Mouse (Mus musculus): ENCODE data around the gene 4933430I17Rik. TPM values are rescaled to one million over a fixed set of nuclear protein-coding genes. Genes with fewer than 3 reads are reported as not detected.

Gene 4933430I17Rik
- total and polyA plus RNA-seq, 3 experiments, result 0.05 to 0.27 TPM; not detected in 1

DNA sequence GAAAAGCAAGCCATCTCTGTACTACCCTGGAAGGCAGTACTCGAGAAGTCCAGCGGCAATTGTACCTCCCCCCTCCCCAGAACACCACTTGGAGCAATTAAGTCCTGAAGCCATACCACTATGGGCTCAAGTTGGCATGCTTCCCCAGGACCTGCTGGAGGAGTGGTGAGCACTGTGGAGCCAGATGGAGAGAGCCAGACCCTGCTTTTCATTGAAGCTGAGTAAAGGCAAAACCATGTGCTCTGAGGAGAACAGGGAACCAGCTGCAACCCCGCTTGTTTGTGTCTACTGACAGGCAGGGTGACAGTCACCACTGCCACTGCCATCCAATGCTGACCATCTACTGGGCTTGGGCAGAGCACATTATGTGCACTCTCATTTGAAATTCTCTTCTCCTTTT is 16.6 kb downstream of the 4933430I17Rik start:
- Histone ChIP-seq H3K9me3 (replicated peaks) (no peaks in the 10 kb centered on the region), H3K27me3 (ENCODE audit: insufficient read depth, low read length) (peaks cover 4% of the 10 kb centered on the region), H3K4me1 (ENCODE audit: insufficient read depth, low read depth, low read length) (no peaks in the 10 kb centered on the region), H3K4me3 (ENCODE audit: low read depth, low read length) (no peak overlapping the region), H3K36me3 (replicated peaks) (no peaks in the 10 kb centered on the region)
- ATAC-seq (ENCODE audit: extremely low read depth, insufficient number of reproducible peaks, low FRiP score, poor library complexity, severe bottlenecking), result no peak
- TF ChIP-seq CTCF (IDR thresholded peaks at IDR 0.05; ENCODE audit: low read depth, low read length), result no peak
- DNase-seq (ENCODE audit: low spot score), result no peak

DNA sequence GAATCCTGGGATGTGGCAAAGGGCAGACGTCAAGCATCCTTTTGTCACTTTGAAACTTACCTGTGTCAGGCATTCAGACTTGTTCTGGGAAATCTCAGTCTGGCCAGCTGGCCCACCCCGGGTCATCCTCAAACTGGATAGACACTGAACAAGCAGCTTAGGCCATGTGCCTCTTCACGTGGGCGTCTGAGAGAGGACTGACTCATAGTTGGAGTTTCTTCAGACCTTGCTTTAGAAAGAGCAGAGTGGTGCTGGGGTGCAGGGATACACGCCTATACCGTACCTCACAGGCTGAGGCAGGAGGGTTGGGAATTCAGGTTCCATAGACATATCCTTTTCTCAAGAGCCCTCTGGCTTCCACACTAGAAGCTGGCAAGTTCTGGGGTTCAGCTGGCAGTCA is 18.6 kb downstream of the 4933430I17Rik start:
- Histone ChIP-seq H3K9me3 (replicated peaks) (no peaks in the 10 kb centered on the region), H3K4me1 (ENCODE audit: insufficient read depth, low read depth, low read length) (no peaks in the 10 kb centered on the region), H3K36me3 (replicated peaks) (no peaks in the 10 kb centered on the region), H3K4me3 (ENCODE audit: low read depth, low read length) (no peak overlapping the region), H3K27me3 (ENCODE audit: insufficient read depth, low read length) (peaks cover 4% of the 10 kb centered on the region)
- DNase-seq (ENCODE audit: low spot score) (no peak), ATAC-seq (ENCODE audit: extremely low read depth, insufficient number of reproducible peaks, low FRiP score, poor library complexity, severe bottlenecking) (no peak)
- TF ChIP-seq TAL1 (conservative IDR thresholded peaks at IDR 0.05; ENCODE audit: low read depth, low read length) (no peak), CTCF (IDR thresholded peaks at IDR 0.05; ENCODE audit: low read depth, low read length) (no peak), GATA1 (IDR thresholded peaks at IDR 0.05; ENCODE audit: borderline replicate concordance, low read length) (no peak), GATA2 (IDR thresholded peaks at IDR 0.05; ENCODE audit: borderline replicate concordance, low read depth, low read length) (no peak)

DNA sequence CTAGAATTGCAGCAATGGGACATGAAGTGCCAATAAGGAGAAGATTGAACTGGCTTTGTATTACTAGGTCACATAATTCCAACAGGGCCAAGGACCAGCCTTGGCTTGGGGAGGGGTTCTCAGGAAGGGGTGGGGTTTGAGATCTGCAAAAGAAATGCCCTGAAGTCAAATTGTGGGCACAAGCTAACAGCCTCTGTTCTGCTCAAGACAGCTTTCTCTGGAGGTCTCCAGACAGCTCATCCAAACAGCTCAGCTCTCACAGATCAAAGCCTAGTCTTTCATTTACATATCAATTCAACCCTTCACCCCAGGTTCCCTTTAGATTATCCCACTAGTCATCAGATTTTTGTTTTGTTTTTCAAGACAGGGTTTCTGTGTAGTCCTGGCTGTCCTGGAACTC is 19.6 kb downstream of the 4933430I17Rik start:
- Histone ChIP-seq H3K27me3 (ENCODE audit: insufficient read depth, low read length) (peaks cover 4% of the 10 kb centered on the region), H3K36me3 (replicated peaks) (no peaks in the 10 kb centered on the region), H3K4me3 (ENCODE audit: low read depth, low read length) (no peak overlapping the region), H3K4me1 (ENCODE audit: insufficient read depth, low read depth, low read length) (no peaks in the 10 kb centered on the region), H3K9me3 (replicated peaks) (no peaks in the 10 kb centered on the region)
- no peak for ATAC-seq (ENCODE audit: extremely low read depth, insufficient number of reproducible peaks, low FRiP score, poor library complexity, severe bottlenecking)
- no peak for TF ChIP-seq POLR2AphosphoS5 (IDR thresholded peaks at IDR 0.05; ENCODE audit: insufficient replicate concordance, low read depth, low read length)
- no peak for TF ChIP-seq CTCF (IDR thresholded peaks at IDR 0.05; ENCODE audit: low read depth, low read length)
- TF ChIP-seq GATA2 (IDR thresholded peaks at IDR 0.05; ENCODE audit: borderline replicate concordance, low read depth, low read length), result no peak
- TF ChIP-seq TAL1 (conservative IDR thresholded peaks at IDR 0.05; ENCODE audit: low read depth, low read length), result no peak
- TF ChIP-seq GATA1 (IDR thresholded peaks at IDR 0.05; ENCODE audit: borderline replicate concordance, low read length), result no peak
- DNase-seq (ENCODE audit: low spot score), result no peak

DNA sequence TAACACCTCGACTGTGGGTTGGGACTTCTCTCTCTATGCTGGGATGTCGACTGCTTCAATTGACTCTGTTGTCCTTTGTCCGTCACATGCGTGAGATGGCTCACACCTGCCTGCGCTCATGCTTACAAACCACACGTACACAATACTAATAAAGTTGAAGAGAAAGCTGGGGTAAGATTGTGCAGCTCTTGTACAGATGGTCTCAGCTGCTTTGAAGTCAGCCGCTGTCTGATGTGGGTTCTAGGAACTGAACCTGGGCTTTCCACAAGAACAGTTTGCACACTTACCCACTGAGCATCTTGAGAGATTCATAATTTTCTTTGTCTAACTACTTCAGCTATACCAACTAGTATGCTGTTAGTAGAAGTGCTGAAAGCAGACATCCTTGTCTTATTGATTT is 26.8 kb downstream of the 4933430I17Rik start:
- TF ChIP-seq CTCF (IDR thresholded peaks at IDR 0.05; ENCODE audit: low read depth, low read length) (no peak), GATA2 (IDR thresholded peaks at IDR 0.05; ENCODE audit: borderline replicate concordance, low read depth, low read length) (no peak), GATA1 (IDR thresholded peaks at IDR 0.05; ENCODE audit: borderline replicate concordance, low read length) (no peak), TAL1 (conservative IDR thresholded peaks at IDR 0.05; ENCODE audit: low read depth, low read length) (no peak), POLR2AphosphoS5 (IDR thresholded peaks at IDR 0.05; ENCODE audit: insufficient replicate concordance, low read depth, low read length) (no peak)
- no peaks in the 10 kb centered on the region for H3K27me3 ChIP-seq (ENCODE audit: insufficient read depth, low read length)
- no peak for ATAC-seq (ENCODE audit: extremely low read depth, insufficient number of reproducible peaks, low FRiP score, poor library complexity, severe bottlenecking)
- no peaks in the 10 kb centered on the region for H3K4me1 ChIP-seq (ENCODE audit: insufficient read depth, low read depth, low read length)
- no peak overlapping the region for H3K4me3 ChIP-seq (ENCODE audit: low read depth, low read length)
- H3K9me3 ChIP-seq (replicated peaks), result no peaks in the 10 kb centered on the region
- DNase-seq (ENCODE audit: low spot score), result no peak
- H3K36me3 ChIP-seq (replicated peaks), result no peaks in the 10 kb centered on the region

DNA sequence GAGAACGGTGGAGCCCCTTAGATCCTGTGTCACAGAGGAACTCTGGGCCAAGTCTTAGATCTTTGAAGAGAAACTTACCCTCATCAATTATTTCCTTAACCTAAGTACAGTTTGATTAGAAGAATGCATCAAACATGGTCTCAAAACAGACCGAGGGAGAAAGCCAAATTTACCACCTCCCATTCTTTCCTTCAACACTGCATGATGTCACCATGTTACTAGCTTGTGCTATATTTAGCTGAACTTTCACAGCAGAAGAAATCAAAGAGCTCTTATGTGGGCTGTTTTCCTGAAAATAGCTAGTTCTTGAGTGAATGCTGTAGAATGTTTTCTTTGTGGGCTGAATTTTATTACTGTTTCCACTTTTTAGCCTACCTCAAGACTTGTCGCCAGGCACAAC is 32.3 kb downstream of the 4933430I17Rik start:
- DNase-seq (ENCODE audit: low spot score) (no peak), ATAC-seq (ENCODE audit: extremely low read depth, insufficient number of reproducible peaks, low FRiP score, poor library complexity, severe bottlenecking) (no peak)
- TF ChIP-seq GATA1 (IDR thresholded peaks at IDR 0.05; ENCODE audit: borderline replicate concordance, low read length) (no peak), CTCF (IDR thresholded peaks at IDR 0.05; ENCODE audit: low read depth, low read length) (no peak), TAL1 (conservative IDR thresholded peaks at IDR 0.05; ENCODE audit: low read depth, low read length) (no peak), GATA2 (IDR thresholded peaks at IDR 0.05; ENCODE audit: borderline replicate concordance, low read depth, low read length) (no peak), POLR2AphosphoS5 (IDR thresholded peaks at IDR 0.05; ENCODE audit: insufficient replicate concordance, low read depth, low read length) (no peak)
- Histone ChIP-seq H3K36me3 (replicated peaks) (no peaks in the 10 kb centered on the region), H3K4me1 (ENCODE audit: insufficient read depth, low read depth, low read length) (no peaks in the 10 kb centered on the region), H3K27me3 (ENCODE audit: insufficient read depth, low read length) (no peaks in the 10 kb centered on the region), H3K4me3 (ENCODE audit: low read depth, low read length) (no peak overlapping the region), H3K9me3 (replicated peaks) (no peaks in the 10 kb centered on the region)

DNA sequence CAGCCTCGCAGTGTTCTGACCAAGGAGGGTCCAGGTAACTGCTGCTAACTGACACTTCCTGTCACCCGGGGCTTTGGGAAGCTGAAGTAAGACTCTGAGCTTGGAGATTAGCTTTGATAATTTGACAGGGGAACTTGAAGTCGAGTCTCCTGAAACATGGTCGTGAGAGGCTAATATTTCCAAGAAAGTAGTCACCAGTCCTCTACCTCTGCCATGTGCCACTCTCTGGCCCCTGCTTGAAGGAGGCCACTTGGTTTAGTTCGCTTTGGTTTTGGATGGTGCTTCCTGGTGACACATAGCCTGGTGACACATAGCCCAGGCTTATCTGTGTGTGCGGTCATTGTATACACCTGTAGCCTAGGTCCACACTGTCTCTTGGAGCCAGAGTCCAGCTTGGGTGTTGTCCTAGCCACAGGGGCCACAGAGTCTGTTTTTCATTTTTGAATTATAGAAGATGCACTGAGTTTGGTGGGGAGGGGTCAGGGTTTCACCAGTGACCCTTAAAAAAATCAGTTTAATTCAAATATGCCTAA is 34.7 kb downstream of the 4933430I17Rik start, which contains the start of gene Rgs3:
TSS of gene Rgs3 (plus strand) at position 51 of the 533 bp plus-strand sequence.
- ATAC-seq (ENCODE audit: extremely low read depth, insufficient number of reproducible peaks, low FRiP score, poor library complexity, severe bottlenecking) (no peak), DNase-seq (ENCODE audit: low spot score) (no peak)
- no peak for TF ChIP-seq TAL1 (conservative IDR thresholded peaks at IDR 0.05; ENCODE audit: low read depth, low read length)
- no peak for TF ChIP-seq CTCF (IDR thresholded peaks at IDR 0.05; ENCODE audit: low read depth, low read length)
- H3K27me3 ChIP-seq (ENCODE audit: insufficient read depth, low read length), result peaks cover 3% of the 10 kb centered on the region; the same call in 1 of the 2 replicates
- no peaks in the 10 kb centered on the region for H3K36me3 ChIP-seq (replicated peaks)
- H3K4me1 ChIP-seq (ENCODE audit: insufficient read depth, low read depth, low read length), result no peaks in the 10 kb centered on the region
- H3K4me3 ChIP-seq (ENCODE audit: low read depth, low read length), result no peak within 1 kb of the TSS
- H3K9me3 ChIP-seq (replicated peaks), result no peaks in the 10 kb centered on the region
